Mouse (Mus musculus): ENCODE data around the gene Osbp.

Gene Osbp

DNA sequence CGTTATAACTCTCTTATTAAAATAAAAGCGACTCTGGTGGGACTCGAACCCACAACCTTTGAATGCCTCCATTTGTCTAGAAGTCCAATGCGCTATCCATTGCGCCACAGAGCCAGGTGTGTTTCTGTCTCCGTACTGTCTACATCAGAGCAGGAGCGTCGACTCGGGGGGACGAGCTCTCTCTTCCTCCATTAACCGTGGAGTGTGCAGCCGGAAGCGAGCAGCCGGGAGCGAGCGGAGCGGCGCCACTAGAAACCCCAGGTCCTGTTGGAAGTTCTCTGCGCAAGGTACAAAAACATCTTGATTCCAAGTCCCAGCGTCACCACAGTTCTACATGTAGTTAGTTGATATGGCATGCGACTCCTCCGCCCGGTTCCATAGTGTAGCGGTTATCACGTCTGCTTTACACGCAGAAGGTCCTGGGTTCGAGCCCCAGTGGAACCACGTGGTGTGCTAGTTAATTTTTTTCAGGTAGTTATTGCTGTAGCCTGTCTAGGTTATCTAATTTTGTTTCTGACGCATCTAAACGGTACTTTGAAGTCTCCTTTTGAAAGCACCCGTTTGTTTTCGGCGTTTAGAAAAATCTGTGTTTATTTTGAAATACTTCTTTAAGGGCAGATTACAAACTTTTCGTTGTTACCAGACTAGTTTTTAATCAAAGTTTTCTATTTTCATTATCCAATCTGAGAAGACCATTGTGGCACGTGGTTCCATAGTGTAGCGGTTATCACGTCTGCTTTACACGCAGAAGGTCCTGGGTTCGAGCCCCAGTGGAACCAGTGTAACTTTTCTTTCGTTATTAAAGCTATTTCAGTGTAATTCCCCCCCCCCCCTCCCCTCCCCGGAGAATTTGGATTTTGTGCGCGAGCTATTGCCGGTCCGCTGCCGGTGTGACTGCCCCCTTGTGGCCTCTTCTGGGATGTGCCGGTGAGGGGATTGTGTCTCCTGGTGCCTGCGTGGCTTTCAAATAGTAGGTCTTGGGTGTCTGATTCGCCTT is 46.1 kb downstream of the Osbp start:
- DNase-seq = peak; percentile 84

DNA sequence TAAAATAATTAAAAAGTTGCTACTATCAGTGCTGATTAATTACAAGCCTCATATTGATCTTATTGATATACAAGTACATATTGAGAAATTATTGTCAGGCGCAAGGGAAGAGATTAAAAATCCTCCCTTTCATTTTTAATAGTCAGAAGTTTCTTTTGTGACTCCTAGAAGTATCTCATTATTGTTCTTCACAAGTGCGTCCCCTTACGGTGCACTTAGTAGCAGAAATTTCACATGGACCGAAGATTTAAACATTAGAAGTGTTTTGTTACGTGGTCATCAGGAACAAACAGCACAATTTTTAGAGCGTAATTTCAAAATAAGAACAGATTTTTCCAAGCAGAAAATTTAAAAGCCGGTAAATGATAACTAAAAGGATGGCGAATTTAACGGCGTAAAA is 46.9 kb downstream of the Osbp start:
- no peak for DNase-seq

DNA sequence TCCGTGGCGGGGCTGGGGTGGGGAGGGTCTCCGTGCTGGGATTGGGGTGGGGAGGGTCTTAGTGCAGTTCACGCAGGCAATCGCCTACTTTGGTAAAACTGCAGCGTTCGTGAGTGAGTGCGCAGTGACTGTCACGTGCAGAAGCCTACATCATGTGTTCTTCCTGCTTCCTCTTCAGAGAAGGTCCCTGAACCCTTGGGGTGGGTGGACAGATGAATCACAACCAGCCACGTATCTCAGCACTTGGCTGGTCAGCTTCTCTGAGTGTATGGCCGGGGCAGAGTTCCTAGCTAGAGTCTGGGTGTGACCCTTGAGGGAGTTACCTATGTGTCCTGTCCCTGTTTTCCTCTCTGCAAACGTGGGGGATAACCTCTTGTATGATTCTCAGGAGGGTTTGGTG is 47.5 kb downstream of the Osbp start:
- DNase-seq = peak; percentile 54

- DNase-seq = no peak
These were observed 50.0 kb downstream of the Osbp start for GRCm38 (mm10) chr19:12015708-12016107.

DNA sequence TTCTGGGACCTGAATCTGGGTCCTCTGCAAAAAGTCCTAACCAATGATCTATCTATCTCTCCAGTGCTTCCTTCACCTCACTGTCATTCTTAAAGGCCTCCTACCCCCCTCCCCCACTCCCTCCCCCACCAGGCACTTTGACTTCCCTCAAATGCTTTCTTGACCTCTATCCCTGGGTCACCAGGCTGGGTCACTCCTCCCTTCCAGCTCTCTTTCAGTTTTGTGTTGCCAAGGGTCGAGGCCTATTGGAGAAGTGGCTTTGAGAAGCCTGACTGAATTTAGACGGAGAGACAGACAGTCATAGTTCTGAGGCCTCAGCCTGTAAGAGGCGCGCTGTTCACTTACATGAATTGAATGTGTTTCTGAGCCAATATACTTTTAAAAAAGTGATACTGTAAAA is 50.5 kb downstream of the Osbp start:
- DNase-seq = no peak

- no peak for DNase-seq
These were observed 58.4 kb downstream of the Osbp start for GRCm38 (mm10) chr19:12024149-12024548.

- no peak for DNase-seq
These were observed 59.6 kb downstream of the Osbp start for GRCm38 (mm10) chr19:12025333-12025732.

- DNase-seq = no peak
These were observed 60.9 kb downstream of the Osbp start for GRCm38 (mm10) chr19:12026606-12027005.

GRCm38 (mm10) chr19:12037727-12038126 is 72.0 kb downstream of the Osbp start:
- DNase-seq = no peak

DNA sequence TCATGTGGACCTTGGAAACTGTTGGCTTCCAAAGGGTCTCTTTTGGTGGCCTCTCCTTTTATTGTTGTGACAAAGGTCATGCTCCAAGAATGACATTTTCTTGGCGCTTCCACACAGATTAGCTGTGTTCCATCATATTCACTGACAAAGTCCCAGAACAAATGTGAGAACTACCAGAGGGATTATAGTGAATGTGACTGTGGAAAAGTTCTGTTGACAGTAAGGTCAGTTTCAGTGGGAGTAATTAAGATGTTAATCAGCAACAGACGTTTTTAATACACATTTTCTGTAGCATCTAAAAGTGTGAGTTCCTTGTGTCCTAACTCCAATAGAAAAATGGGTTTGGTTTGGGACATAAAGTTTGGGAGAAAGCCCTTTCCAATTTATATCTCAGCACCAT is 75.5 kb downstream of the Osbp start, which contains the start of gene Olfr1423:
Gene Olfr1423, minus strand, starts transcription at position 101 of the 400 bp plus-strand sequence.
- no peak for DNase-seq

- DNase-seq = no peak
These were observed 77.4 kb downstream of the Osbp start for GRCm38 (mm10) chr19:12043163-12043562.
